Mouse (Mus musculus) thymus, postnatal 0 days (tissue): Measurements from ENCODE around the gene Mapk1ip1l. TPM values are rescaled to one million over a fixed set of nuclear protein-coding genes. Genes with fewer than 3 reads are reported as not detected.

Experiments used
- DNase-seq: peaks from one replicate; pipeline ENCODE4 v3.0.0-alpha.2; 2015; ENCODE audit warnings: low spot score
- polyA plus RNA-seq: library from polyadenylated mRNA; unstranded; fragments of >200 nt; fragmentation: Nextera tagmentation; extraction: Ambion mirVana; gene quantifications from 2 replicates; pipeline ENCODE4 v1.2.1, GENCODE M21; 2015

The Mapk1ip1l gene
- polyA plus RNA-seq, result 38.8 and 40.4 TPM in 2 replicates

DNA sequence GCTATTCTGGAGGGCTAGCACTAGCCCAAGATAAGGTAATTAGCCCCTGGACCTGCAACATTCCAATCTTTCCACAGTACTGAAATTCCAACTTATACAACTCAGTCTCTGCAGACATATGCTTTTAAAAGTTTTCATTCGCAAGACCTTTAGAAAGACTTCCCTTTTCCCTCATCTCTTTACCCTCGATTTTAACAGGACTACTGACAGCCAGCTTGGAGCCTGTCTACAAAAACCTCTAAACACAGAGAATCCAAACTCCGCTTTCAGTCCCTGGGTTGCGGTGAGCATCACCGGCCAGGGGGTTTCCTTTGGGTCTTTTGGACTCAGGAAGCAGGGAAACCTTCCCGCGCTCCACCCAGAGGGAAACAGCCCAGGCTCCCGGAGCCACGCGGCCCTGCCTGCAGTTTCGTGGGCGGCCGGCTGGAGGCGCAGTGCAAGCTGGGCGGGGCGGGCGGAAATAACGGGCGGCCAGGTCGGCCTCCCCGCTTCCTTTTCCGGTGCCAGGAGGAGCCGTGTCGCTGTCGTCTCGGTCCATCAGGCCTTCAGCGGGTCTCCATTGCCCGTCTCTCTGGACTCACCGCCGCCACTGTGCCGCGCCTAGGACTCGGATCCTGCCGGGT, at the start of gene Mapk1ip1l:
Gene Mapk1ip1l (plus strand): TSS at position 482 of the 623 bp plus-strand sequence.
- DNase-seq, result peak; percentile 85

DNA sequence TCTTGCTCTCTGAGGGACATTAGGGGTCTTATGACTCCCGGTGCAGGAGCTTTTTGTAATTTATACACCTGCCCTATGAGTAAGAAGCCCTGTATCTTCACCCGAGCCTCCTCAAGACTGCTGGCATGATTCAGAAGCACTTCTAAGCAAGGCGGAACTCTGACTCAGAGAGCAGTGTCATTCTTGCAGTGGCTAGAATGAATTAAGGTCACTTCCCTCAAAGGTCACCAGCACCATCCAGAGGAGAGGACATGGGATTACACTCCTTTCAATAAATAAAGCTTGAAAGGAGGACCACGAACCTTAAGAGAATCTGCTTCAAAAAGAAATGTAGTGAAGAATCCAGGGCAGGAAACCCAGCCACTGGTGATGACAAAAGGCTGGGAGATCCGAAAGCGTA, 48.2 kb upstream of the Mapk1ip1l start:
- peak; percentile 39 for DNase-seq

GRCm38 (mm10) chr14:47264866-47265265, 33.2 kb upstream of the Mapk1ip1l start:
- DNase-seq, result no peak

DNA sequence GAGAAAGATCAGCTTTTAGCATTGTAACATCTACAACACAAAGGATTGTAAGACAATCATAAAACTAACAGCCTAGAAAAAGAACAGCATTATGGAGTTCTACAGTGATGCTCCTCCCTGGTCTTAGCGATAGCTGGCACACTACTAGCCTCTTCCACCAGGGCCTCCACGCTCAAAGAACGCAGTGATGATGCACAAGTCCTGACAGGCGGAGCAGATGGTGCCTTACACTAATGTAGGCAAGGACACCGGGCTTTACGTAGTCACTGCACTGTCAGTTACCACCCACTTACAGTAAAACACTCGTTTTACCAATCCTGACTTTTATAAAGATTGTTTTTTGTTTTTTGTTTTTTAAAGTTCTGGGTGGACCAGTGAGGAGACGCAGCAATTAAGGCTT, 32.2 kb upstream of the Mapk1ip1l start:
- DNase-seq, result no peak

DNA sequence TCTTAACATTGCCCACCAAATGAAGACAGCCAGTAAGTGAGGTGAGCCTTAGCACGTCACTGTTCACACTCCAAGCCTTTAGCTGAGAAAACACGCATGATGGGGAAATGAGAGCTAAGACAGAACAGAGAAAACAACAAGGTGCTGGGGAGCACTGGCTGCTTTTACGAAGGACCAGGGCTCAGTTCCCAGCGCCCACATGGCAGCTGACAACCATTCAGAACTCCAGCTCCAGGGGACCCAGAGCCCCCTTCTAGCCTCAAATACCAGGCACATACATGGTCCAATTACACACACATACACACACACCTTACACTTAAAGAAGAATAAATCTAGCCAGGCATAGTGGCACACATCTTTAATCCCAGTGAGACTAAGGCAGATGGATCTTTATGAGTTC, 29.0 kb upstream of the Mapk1ip1l start:
- no peak for DNase-seq

DNA sequence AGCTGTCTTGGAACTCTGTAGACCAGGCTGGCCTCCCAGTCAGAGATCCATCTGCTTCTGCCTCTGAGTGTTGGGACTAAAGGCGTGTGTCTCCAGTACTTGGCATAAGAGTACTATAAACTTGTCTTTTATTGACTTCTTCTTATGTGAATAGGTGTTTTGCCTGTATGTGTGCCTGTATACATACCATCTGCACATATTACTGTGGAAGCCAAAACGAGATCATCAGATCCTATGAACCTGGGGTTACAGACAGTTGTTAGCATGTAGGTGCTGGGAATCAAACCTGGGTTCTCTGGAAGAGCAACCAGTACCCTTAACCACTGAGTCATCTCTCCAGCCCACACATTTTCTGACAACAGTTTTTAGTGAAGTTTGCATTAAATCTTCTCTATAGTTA, 28.4 kb upstream of the Mapk1ip1l start:
- no peak for DNase-seq

DNA sequence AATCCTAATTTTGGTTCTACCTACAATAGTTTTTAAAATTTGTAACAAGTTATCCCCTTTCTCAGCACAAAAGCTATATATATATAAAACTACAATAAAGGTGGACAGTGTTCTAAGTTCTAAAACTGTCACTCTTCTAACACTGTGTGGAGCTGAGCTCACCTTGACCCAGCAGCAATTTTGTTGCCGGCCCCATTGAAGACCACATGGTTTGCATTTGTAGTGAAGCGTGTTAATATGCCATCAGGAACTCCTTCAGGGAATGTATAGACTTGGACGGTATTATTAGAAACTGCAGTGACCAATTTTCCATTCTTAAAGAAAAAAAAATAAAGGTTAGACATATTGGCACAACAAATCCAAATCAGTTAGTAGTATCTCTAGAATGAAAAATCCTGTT, 24.3 kb upstream of the Mapk1ip1l start:
- DNase-seq, result no peak

GRCm38 (mm10) chr14:47275417-47275816, 22.6 kb upstream of the Mapk1ip1l start:
- no peak for DNase-seq

DNA sequence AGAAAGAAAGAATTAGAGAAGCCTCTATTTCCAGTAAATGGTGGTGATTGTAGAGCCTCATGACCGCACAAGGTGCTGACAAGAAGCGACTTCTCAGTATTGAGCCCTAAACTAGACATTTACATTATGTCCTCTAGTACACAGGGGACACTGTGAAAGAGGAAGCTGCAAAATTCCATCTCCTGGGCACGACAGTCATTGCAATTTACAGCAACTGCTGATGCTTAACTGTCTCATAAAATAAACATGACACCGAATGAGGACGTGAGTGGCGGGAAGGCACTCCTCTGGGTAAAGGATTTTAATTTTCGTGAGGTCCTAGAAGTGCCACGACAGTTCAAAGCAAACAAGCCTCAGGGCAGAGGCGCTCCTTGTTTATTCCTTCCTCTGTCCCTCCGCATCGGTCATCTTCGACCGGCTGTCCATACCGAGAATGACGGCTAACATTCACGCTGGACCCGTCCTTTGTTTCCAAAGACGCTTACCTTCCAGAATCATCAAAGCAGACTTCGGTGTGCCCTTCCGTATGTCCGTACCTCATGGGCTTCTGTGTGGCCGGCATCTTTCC, 21.9 kb upstream of the Mapk1ip1l start:
- peak; percentile 35 for DNase-seq

DNA sequence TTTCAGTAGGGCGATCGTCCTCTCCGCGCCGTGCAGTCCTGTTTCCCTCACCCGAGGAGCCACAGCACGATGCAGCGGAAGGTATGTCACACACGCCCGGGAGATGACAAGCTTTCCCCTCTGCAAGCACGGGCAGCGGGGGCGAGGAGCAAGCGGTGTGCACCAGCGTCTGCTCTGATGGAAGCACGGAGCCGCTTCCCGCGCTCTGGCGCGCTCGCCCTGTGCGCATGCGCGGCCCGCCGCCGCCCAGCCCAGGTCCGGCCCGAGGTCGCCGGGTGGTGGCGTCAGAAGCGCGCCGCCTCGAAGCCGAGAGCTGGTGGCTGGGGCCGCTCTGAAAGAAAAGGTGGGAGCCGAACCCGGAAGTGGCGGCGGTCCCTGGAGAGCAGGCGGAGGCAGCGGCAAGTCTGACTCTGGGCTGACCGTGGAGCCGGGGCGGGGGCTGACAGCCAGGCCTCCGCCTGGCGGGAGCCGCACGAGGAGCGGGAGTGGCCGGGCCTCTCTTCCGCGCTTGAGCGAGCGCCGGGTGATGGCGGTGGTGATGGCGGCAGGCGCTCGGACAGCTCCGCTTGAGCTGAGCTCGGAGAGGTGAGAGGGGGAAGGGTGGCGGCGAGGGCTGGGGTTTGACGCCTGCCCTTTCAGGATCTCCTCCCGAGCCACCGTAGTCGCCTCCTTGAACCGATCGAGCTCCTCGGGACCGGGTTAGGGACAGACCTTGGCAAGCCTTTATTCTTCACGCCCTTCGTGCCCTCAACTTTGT, 21.3 kb upstream of the Mapk1ip1l start, which contains the start of the genes Wdhd1 and Socs4:
Gene Wdhd1 (minus strand): TSS at position 221 of the 757 bp plus-strand sequence.
Gene Socs4 (plus strand): TSS at position 295 of the 757 bp plus-strand sequence.
- peak; percentile 95 for DNase-seq

DNA sequence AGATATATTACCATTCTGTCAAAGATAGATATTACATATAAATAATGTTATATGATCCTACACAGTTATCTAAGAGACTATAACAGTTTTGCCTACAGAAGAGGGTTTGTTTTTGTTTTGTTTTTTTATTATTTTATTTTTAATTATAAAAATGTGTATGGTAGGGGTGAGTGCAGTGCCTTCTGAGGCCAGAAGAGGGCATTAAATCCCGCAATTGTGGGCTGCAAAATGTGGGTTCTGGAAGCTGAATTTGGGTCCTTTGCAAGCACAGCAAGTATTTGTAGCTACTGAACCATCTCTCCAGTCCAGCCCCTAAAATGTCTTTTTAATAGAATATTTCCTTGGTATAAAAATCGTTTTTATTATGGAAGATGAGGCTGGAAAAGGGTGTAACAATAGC, 19.0 kb upstream of the Mapk1ip1l start:
- DNase-seq, result no peak

GRCm38 (mm10) chr14:47281535-47281934, 16.5 kb upstream of the Mapk1ip1l start:
- DNase-seq, result no peak

DNA sequence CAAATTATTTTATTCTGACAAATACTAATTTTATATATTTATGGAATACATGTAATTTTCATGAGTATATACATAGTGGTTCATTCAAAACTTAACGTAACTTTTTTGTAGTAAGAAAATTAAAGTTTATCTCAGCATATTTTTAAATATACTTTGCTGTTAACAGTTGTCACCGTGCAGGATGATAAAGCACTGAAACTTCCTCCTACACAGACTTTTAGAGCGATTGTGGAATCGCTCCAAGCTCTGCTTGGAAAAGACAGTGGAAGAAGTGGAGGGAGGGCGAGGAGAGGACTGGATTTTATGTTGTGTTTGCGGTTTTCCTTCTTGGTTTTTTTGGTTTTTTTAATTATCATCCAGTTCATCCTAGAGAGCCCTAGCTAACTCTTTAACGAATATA, 14.5 kb upstream of the Mapk1ip1l start:
- no peak for DNase-seq

- DNase-seq, result no peak
Measured at GRCm38 (mm10) chr14:47285271-47285670, 12.8 kb upstream of the Mapk1ip1l start.

DNA sequence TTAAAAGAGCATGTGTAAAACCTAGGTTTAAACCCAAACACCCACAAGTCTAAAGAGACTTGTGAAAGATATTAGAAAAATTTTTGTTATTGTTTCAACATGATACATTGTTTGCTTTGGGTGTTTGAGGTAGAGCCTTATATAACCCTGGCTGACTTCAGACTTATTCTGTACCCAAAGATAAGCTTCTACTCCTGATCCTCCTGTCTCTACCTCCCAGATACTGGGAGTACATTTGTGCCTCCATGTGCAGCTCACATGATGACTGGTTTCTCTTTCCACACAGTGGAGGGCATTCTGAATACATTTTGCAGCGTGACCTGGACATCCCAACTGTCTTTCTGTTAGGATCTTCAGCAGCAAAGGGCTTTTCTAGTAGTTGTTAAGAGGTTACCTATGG, 11.9 kb upstream of the Mapk1ip1l start:
- no peak for DNase-seq

- DNase-seq, result no peak
Measured at GRCm38 (mm10) chr14:47287021-47287420, 11.0 kb upstream of the Mapk1ip1l start.

- no peak for DNase-seq
Measured at GRCm38 (mm10) chr14:47291772-47292171, 6.3 kb upstream of the Mapk1ip1l start.

GRCm38 (mm10) chr14:47294136-47294535, 3.9 kb upstream of the Mapk1ip1l start:
- DNase-seq, result no peak

DNA sequence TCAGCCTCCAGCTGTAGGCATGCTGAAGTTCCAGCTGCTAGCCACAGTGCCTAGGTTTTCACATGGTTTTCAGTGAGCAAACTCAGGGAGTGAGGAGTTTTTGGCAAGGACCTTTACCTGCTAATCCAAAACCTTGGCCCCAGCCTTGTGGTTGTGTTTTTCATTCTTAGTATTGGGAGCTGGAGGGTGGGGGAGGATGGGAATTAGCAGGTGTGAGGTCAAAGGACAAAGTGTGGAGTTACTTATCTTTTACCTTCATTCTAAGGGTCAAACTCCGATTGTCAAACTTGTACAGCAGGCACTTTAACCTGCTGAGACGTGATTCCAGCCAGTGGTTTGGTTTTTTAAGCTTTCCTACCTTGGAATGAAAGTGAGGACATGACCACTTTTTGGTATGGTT, 1.8 kb upstream of the Mapk1ip1l start:
- DNase-seq, result no peak

DNA sequence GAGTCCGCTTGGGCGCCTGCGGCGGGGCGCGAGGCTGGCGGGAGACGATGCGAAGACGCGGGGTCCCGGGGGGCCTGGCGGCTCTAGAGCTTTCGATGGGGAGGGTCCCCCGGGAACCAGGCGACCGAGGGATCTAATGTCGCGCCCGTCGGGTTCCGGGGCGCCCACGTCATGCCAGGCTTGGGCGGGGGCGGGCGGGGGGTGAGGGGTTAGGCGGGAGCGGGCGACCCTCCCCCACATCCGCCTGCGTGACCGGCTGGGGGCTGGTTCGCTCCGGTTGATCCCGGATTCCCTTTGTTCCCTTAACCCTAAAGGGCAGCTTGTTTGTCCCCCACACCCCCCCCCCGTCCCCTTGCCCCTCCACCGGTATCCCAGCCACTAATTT, 334 bp downstream of the Mapk1ip1l start:
- no peak for DNase-seq

DNA sequence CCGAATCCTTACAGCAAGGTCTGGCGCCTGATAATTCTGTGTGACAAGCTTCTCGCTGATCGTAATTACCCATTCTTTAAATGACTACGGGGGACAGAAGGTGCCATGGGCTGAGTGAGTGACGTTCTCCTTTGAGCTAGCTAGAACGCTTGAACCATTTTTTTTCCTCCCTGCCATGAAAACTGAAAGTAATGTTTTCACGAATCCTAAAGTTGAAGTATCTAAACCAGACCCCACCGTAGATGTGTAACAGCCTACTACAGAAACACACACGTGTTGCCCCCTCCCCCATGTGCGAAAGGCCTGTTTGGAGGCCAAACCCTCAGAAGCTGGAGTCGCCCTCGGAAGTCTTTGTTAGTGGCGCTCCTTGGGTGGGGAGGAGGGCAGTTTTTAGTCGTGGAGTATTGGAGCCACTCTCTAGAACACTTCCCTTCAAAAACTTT, 774 bp downstream of the Mapk1ip1l start:
- DNase-seq, result peak; percentile 40

DNA sequence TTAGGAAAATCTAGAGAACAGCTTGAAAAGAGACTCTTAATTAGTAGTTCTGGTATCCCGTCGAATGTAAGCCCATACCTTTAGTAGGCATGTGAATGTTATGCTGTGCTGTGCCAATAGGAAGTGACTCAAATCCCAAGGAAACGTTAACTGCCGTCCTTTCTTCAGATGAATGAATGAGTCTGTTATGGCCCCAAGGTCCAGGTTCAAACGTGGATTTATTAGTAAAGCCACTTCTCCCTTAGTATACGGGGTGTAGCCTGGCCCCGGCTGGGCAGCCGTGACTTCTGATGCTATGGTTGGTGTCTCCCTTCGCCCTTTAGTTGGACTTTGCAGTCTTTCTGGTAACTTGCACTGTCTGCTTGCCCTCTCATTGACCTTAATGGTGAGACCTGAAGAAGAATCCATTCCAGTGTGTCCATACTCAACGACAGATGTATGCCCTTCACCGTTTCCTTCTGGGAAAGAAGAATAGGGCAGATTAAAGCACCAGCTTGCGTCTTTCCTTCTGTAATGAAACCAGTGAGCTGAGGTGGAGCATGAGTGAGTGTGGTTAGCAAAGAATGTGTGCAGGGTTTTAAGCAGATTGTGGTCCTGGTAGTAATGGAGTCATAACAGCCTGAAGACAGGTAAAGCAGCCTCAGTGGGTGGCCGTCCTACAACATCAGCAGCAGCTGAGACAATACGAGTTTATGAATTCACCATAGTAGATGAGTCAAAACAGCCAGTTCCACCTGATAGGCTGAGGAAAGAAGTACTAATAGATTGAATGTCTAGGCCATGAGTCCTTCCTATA, 5.0 kb downstream of the Mapk1ip1l start:
- DNase-seq, result no peak
